Mouse (Mus musculus) hindbrain, embryonic 16.5 days (tissue): ENCODE results near the gene Atp1b1. TPM values are rescaled to one million over a fixed set of nuclear protein-coding genes. Genes with fewer than 3 reads are reported as not detected.

Experiments used
- ATAC-seq: fragments of 200-750 bp; cut with Nextera tagmentation; 2 replicates; pipeline ENCODE4 v1.8.0; 2017; ENCODE audit warnings: moderate TSS enrichment, moderate library complexity
- H3K27ac ChIP-seq: fragments of 300-500 bp; sonication (generic); 2 replicates; pipeline ENCODE4 v1.5.1; 2014; ENCODE audit warnings: low read depth, mild to moderate bottlenecking, control low read depth, low read length, moderate library complexity
- H3K27me3 ChIP-seq: fragments of 300-500 bp; sonication (generic); replicated peaks from 2 replicates; pipeline ENCODE4 v1.6.1; 2014; ENCODE audit warnings: low read length; ENCODE audit not compliant: control insufficient read depth, insufficient read depth
- H3K36me3 ChIP-seq: fragments of 300-500 bp; sonication (generic); 2 replicates; pipeline ENCODE4 v1.6.1; 2014; ENCODE audit warnings: mild to moderate bottlenecking, low read length, moderate library complexity, mixed read lengths; ENCODE audit not compliant: control insufficient read depth, insufficient read depth
- H3K4me1 ChIP-seq: fragments of 300-500 bp; sonication (generic); 2 replicates; pipeline ENCODE4 v1.6.1; 2014; ENCODE audit warnings: low read depth, low read length; ENCODE audit not compliant: control insufficient read depth, insufficient read depth
- H3K4me2 ChIP-seq: fragments of 300-500 bp; sonication (generic); 2 replicates; pipeline ENCODE4 v1.6.1; 2014; ENCODE audit warnings: mild to moderate bottlenecking, low read length, control low read depth, moderate library complexity
- H3K4me3 ChIP-seq: fragments of 300-500 bp; sonication (generic); 2 replicates; pipeline ENCODE4 v1.5.1; 2014; ENCODE audit warnings: mild to moderate bottlenecking, low read length, control low read depth, moderate library complexity
- H3K9ac ChIP-seq: fragments of 300-500 bp; sonication (generic); 2 replicates; pipeline ENCODE4 v1.6.1; 2014; ENCODE audit warnings: low read depth, mild to moderate bottlenecking, control low read depth, low read length, moderate library complexity
- H3K9me3 ChIP-seq: fragments of 300-500 bp; sonication (generic); 2 replicates; pipeline ENCODE4 v1.6.1; 2014; ENCODE audit warnings: mild to moderate bottlenecking, low read length, moderate library complexity; ENCODE audit not compliant: control insufficient read depth
- whole genome bisulfite sequencing: fragments of 180-500 bp; shearing (Covaris S2); extraction: QIAGEN DNeasy Blood & Tissue Kit; methylation state at CpG from one replicate; pipeline ENCODE4 v1.1.7; 2014; 5-methylcytosine and 5-hydroxymethylcytosine counted together
- polyA plus RNA-seq: library from polyadenylated mRNA; unstranded; fragments of >200 nt; fragmentation: Nextera tagmentation; extraction: Ambion mirVana; gene quantifications from 2 replicates; pipeline ENCODE4 v1.2.1, GENCODE M21; 2015

The Atp1b1 gene
- polyA plus RNA-seq = 383 and 485 TPM in 2 replicates

- Histone ChIP-seq H3K4me1 (peaks cover 27% of the 10 kb centered on the region), H3K27me3 (no peaks in the 10 kb centered on the region), H3K4me3 (peak within 1 kb of the TSS; percentile 86), H3K9ac (peak within 1 kb of the TSS; percentile 96), H3K36me3 (peaks cover 2% of the 10 kb centered on the region), H3K4me2 (peak within 1 kb of the TSS; percentile 73), H3K9me3 (no peaks in the 10 kb centered on the region), H3K27ac (peak within 1 kb of the TSS; percentile 97)
- 0% methylated on average over 25 of the region's 35 CpGs for WGBS
- ATAC-seq = peak; percentile 96
Observed at GRCm38 (mm10) chr1:164458245-164458613, at the start of gene Atp1b1. Gene Atp1b1, minus strand, starts transcription at chr1:164458355.

GRCm38 (mm10) chr1:164505096-164505495 lies 46.9 kb upstream of the Atp1b1 start:
- no peak overlapping the region for H3K4me3 ChIP-seq
- ATAC-seq = no peak
- 78% methylated on average over 3 of the region's 3 CpGs for WGBS
- H3K4me1 ChIP-seq = no peaks in the 10 kb centered on the region
- no peaks in the 10 kb centered on the region for H3K27me3 ChIP-seq
- H3K27ac ChIP-seq = no peak overlapping the region
- no peak overlapping the region for H3K4me2 ChIP-seq
- H3K9me3 ChIP-seq = no peaks in the 10 kb centered on the region
- H3K36me3 ChIP-seq = no peaks in the 10 kb centered on the region
- H3K9ac ChIP-seq = no peak overlapping the region

GRCm38 (mm10) chr1:164503140-164503730 lies 45.1 kb upstream of the Atp1b1 start:
- H3K36me3 ChIP-seq = no peaks in the 10 kb centered on the region
- ATAC-seq = no peak
- WGBS = 51% methylated on average over 8 of the region's 8 CpGs
- no peaks in the 10 kb centered on the region for H3K4me1 ChIP-seq
- no peaks in the 10 kb centered on the region for H3K9me3 ChIP-seq
- no peak overlapping the region for H3K27ac ChIP-seq
- H3K4me2 ChIP-seq = no peak overlapping the region
- H3K27me3 ChIP-seq = no peaks in the 10 kb centered on the region
- no peak overlapping the region for H3K4me3 ChIP-seq
- H3K9ac ChIP-seq = no peak overlapping the region

- H3K4me3 ChIP-seq = no peak overlapping the region
- WGBS = 83% methylated on average over 7 of the region's 7 CpGs
- no peaks in the 10 kb centered on the region for H3K36me3 ChIP-seq
- no peak overlapping the region for H3K9ac ChIP-seq
- no peak for ATAC-seq
- no peak overlapping the region for H3K27ac ChIP-seq
- no peak overlapping the region for H3K4me2 ChIP-seq
- H3K9me3 ChIP-seq = no peaks in the 10 kb centered on the region
- H3K4me1 ChIP-seq = no peaks in the 10 kb centered on the region
- H3K27me3 ChIP-seq = no peaks in the 10 kb centered on the region
Observed at GRCm38 (mm10) chr1:164502231-164502630, 44.1 kb upstream of the Atp1b1 start.

DNA sequence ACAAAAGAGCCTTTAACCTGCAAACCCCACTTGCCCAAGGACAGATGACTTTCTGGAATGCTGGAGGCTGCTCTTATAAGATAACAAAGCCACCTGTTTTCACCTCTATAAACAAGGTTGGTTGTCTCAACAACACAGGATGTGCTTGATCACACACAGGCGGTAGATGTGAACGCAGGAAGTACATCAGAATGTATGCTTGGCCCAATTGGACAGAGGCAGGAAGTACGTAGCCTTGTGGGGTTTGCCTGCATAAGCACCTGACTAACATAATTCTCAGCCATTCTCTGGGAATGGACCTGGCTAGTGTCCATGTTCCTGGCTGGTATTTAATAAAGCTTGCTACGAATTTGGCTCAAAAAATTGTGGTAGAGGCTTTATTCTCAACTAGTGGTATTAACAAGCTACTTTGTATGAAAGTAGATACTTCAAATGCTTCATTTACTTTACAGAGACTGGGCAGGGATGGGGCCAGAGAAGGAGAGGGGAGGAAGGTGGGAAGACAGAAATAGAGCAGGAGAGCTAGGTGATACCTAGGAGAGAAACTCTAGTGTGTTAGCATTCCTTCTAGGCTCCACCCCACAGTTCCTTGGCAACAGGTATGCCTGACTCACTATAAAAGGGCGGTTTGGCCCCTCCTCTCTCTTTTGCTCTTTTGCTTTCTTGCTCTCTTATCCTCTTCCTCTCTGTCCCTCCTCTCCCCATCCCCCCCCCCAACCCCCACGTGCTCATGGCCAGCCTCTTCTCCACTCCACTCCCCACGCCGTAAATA lies 36.8 kb upstream of the Atp1b1 start:
- Histone ChIP-seq H3K27ac (no peak overlapping the region), H3K9ac (no peak overlapping the region), H3K9me3 (no peaks in the 10 kb centered on the region), H3K27me3 (no peaks in the 10 kb centered on the region), H3K4me2 (no peak overlapping the region), H3K4me1 (no peaks in the 10 kb centered on the region), H3K4me3 (no peak overlapping the region), H3K36me3 (no peaks in the 10 kb centered on the region)
- no peak for ATAC-seq
- 76% methylated on average over 8 of the region's 8 CpGs for WGBS

GRCm38 (mm10) chr1:164494215-164494614 lies 36.1 kb upstream of the Atp1b1 start:
- Histone ChIP-seq H3K4me1 (no peaks in the 10 kb centered on the region), H3K27ac (no peak overlapping the region), H3K9me3 (no peaks in the 10 kb centered on the region), H3K9ac (no peak overlapping the region), H3K27me3 (no peaks in the 10 kb centered on the region), H3K36me3 (no peaks in the 10 kb centered on the region), H3K4me3 (no peak overlapping the region), H3K4me2 (no peak overlapping the region)
- WGBS = 70% methylated on average over 4 of the region's 4 CpGs
- no peak for ATAC-seq

DNA sequence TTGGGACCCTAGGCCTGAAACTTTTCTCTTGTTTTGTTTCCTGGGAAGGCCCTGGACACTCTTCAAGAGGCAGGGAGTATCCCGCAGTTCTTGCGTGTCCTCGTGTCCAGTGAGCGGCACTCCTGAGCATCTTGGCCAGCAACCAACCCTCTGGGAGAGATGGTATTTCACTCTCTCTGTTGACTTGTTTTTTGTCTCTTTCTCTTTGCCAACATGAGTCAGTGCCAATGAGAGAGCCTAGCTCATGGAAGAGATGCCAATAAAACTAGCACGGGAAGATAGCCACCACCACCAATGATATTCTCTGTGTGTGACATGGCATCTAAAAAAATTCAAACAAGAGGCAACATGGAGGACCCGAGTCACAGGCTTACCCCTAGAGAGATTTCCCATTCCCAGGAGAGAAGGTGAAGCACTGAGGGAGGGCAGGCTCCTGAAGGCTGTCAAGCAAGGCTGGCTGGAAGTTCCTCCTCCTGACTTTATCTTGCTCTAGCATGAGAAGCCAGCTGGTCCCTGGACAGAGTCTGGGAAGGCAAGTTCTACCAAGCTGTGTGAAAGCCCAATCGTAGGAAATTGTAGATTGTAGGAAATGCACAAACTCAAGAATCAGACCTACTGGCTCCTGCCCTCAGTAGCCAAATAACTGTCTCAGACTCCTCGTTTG lies 35.0 kb upstream of the Atp1b1 start:
- Histone ChIP-seq H3K27ac (no peak overlapping the region), H3K4me3 (no peak overlapping the region), H3K4me2 (no peak overlapping the region), H3K4me1 (no peaks in the 10 kb centered on the region), H3K36me3 (no peaks in the 10 kb centered on the region), H3K9me3 (no peaks in the 10 kb centered on the region), H3K9ac (no peak overlapping the region), H3K27me3 (no peaks in the 10 kb centered on the region)
- ATAC-seq = no peak
- WGBS = 63% methylated on average over 8 of the region's 8 CpGs

DNA sequence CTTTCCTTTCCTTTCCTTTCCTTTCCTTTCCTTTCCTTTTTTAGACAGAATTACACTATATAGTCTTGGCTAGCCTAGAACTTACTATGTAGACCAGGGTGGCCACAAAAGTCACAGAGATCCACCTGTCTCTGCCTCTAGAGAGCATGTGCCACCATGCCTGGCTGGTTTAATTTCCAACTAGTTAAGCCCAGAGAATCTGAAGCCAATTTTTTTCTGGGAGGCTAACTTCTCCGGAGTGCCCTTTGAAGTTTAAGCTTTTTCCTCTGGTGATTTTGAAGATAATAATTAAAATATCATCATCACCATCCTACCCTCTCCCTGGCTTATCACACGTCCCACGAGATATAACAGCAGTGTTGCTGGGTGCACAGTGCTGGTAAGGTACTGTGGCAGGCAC lies 34.3 kb upstream of the Atp1b1 start:
- H3K4me2 ChIP-seq = no peak overlapping the region
- no peak overlapping the region for H3K4me3 ChIP-seq
- H3K9ac ChIP-seq = no peak overlapping the region
- H3K4me1 ChIP-seq = no peaks in the 10 kb centered on the region
- H3K27me3 ChIP-seq = no peaks in the 10 kb centered on the region
- H3K27ac ChIP-seq = no peak overlapping the region
- no peak for ATAC-seq
- 89% methylated on average over 3 of the region's 3 CpGs for WGBS
- H3K9me3 ChIP-seq = no peaks in the 10 kb centered on the region
- no peaks in the 10 kb centered on the region for H3K36me3 ChIP-seq

DNA sequence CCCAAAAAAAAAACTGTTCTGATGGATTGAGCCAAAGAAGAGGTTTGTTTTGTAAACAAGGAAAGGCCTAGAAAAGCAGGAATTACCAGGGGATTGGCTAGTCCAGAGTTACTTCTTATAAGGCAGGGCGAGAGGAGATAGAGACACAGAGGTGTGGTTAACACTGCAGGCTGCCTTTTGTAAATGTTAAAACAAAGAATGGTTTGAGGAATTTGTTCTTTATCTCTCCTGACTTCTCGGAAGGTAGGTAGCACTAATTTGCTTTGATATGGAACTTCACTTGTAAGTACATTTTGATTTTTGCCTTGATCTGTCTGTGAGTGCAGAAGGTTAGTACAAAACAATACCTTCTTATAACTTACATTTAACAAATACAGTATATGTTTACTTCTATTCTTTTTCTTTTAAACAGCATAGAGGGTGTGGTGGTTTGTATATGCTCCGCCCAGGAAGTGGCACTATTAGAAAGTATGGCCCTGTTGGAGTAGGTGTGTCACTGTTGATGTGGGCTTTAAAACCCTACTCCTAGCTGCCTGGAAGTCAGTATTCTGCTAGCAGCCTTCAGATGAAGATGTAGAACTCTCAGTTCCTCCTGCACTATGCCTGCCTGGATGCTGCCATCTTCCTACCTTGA lies 31.9 kb upstream of the Atp1b1 start:
- ATAC-seq = no peak
- Histone ChIP-seq H3K9ac (no peak overlapping the region), H3K4me3 (no peak overlapping the region), H3K4me2 (no peak overlapping the region), H3K36me3 (no peaks in the 10 kb centered on the region), H3K27ac (no peak overlapping the region), H3K27me3 (no peaks in the 10 kb centered on the region), H3K4me1 (no peaks in the 10 kb centered on the region), H3K9me3 (no peaks in the 10 kb centered on the region)
- 82% methylated on average over 3 of the region's 3 CpGs for WGBS
